Mouse (Mus musculus): ENCODE measurements at regions not wholly inside any gene's neighbourhood (a gene's known extent, or its start where the extent isn't known, plus 50 kb on each side); places are given as distances from the start of the nearest gene placed in this dataset.
A peak's percentile ranks its signal among the peaks of the same experiment; 100 is the strongest.

DNA sequence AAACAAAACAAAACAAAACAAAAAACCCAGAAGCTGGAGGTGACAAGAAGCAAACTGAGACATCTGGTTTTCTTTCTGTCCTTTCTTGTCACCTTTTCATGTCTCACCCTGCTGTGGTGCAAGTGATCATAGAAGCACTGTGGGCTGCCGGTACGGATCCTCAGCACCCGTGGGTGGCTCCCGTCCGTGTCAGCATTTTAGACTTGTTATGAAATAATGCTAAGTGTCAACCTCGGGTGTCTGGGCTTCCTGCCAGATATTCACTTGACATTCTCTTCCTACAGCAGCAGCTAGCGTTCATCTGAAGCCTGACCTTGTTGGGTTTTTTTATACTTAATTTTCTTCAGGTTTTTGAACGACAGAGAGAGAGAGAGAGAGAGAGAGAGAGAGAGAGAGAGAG is 404.7 kb downstream of the Pla2g4a start:
- Histone ChIP-seq H3K4me2 (replicated peaks) (no peak overlapping the region), H3K4me3 (replicated peaks; ENCODE audit: low read length) (no peak overlapping the region), H3K27ac (no peak overlapping the region), H3K4me1 (replicated peaks; ENCODE audit: control insufficient read depth, insufficient read depth, low read length) (no peaks in the 10 kb centered on the region), H3K36me3 (replicated peaks; ENCODE audit: control insufficient read depth, insufficient read depth) (no peaks in the 10 kb centered on the region), H3K9ac (no peak overlapping the region), H3K27me3 (ENCODE audit: control insufficient read depth, insufficient read depth, low read length) (no peaks in the 10 kb centered on the region), H3K9me3 (ENCODE audit: control insufficient read depth, low read length) (no peaks in the 10 kb centered on the region)
- WGBS = 71% methylated on average over 8 of the region's 8 CpGs
- no peak for ATAC-seq (ENCODE audit: low FRiP score)
- DNase-seq (ENCODE audit: low spot score) = no peak

DNA sequence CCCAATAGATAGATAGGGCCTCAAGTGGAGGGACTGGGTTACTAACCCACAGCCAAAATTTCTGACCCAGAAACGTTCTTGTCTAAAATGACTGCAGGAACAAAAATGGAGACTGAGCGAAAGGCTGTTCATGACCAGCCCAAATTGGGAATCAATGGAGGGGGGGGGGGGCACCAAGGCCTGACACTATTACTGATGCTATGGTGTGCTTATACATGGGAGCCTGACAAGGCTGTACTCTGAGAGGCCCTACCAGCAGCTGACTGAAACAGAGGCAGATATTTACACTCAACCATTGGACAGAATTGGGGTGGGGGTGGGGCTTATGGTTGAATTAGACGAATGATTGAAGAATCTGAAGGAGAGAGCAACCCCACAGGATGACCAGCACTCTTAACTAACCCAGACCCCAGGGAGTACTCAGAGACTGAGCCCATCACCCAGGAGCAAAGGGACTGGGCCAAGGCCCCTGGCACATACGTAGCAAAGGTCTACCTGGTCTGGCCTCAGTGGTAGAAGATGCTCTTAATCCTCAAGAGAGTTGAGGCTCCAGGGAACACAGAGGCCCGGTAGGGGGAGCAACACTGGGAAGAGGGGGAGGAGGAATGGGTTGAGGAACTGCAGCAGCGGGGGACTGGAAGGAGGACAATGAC is 405.6 kb downstream of the Pla2g4a start:
- H3K27ac ChIP-seq = no peak overlapping the region
- WGBS = 81% methylated on average over 6 of the region's 6 CpGs
- DNase-seq (ENCODE audit: low spot score) (no peak), ATAC-seq (ENCODE audit: low FRiP score) (no peak)
- H3K27me3 ChIP-seq (ENCODE audit: control insufficient read depth, insufficient read depth, low read length) = no peaks in the 10 kb centered on the region
- H3K4me1 ChIP-seq (replicated peaks; ENCODE audit: control insufficient read depth, insufficient read depth, low read length) = no peaks in the 10 kb centered on the region
- no peak overlapping the region for H3K4me3 ChIP-seq (replicated peaks; ENCODE audit: low read length)
- H3K4me2 ChIP-seq (replicated peaks) = no peak overlapping the region
- no peaks in the 10 kb centered on the region for H3K36me3 ChIP-seq (replicated peaks; ENCODE audit: control insufficient read depth, insufficient read depth)
- H3K9me3 ChIP-seq (ENCODE audit: control insufficient read depth, low read length) = no peaks in the 10 kb centered on the region
- H3K9ac ChIP-seq = no peak overlapping the region

DNA sequence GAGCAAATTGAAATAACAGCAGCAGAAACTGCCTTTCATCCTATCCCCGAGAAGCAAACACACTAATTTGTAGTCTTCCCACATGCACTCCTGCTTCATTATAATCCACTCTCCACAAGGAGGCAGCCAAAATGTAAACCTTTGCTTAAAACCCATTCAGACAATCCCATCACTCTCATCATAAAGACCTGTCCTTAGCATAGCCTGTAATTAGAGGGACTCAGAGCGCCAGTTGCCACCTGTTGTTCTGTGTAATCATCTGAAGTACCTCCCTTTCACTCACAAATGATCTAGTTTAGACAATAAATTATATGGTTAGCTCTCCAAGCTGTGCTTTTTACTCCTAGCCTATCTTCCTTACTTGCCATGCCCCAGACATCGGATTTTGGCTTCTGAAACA is 415.0 kb downstream of the Pla2g4a start:
- DNase-seq (ENCODE audit: low spot score) = no peak

DNA sequence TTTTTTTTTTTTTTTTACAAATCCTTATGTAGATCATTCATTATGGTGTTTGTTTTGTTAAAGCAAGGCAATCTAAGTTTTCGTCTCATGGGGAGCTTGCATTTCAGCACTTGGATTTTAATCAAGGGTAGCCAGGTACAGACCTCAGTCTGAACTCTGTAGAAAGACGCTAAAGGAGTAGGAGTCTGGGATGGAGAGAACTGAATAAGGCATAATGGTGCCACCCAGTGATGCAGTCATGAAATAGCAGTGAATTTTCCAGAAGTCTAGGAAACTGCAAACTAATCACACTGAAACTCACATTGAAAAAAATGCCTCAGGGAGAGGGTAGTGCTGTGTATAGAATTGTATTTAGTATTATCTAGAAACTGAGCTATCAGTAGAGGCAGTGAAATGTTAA is 419.7 kb downstream of the Pla2g4a start:
- DNase-seq (ENCODE audit: low spot score) (peak; percentile 56), ATAC-seq (ENCODE audit: low FRiP score) (no peak; the same call in 1 of the 2 replicates)
- Histone ChIP-seq H3K4me1 (replicated peaks; ENCODE audit: control insufficient read depth, insufficient read depth, low read length) (no peaks in the 10 kb centered on the region), H3K9me3 (ENCODE audit: control insufficient read depth, low read length) (no peaks in the 10 kb centered on the region), H3K4me2 (replicated peaks) (no peak overlapping the region), H3K4me3 (replicated peaks; ENCODE audit: low read length) (no peak overlapping the region), H3K27ac (no peak overlapping the region), H3K9ac (no peak overlapping the region), H3K36me3 (replicated peaks; ENCODE audit: control insufficient read depth, insufficient read depth) (no peaks in the 10 kb centered on the region), H3K27me3 (ENCODE audit: control insufficient read depth, insufficient read depth, low read length) (no peaks in the 10 kb centered on the region)
- 49% methylated on average over 2 of the region's 2 CpGs for WGBS

More for the DNA sequence above, 415.0 kb downstream of the Pla2g4a start:
- Histone ChIP-seq H3K4me3 (replicated peaks; ENCODE audit: low read length) (no peak overlapping the region), H3K4me1 (replicated peaks; ENCODE audit: control insufficient read depth, insufficient read depth, low read length) (no peaks in the 10 kb centered on the region), H3K4me2 (replicated peaks) (no peak overlapping the region), H3K9ac (no peak overlapping the region), H3K27me3 (ENCODE audit: control insufficient read depth, insufficient read depth, low read length) (no peaks in the 10 kb centered on the region), H3K36me3 (replicated peaks; ENCODE audit: control insufficient read depth, insufficient read depth) (no peaks in the 10 kb centered on the region), H3K27ac (no peak overlapping the region), H3K9me3 (ENCODE audit: control insufficient read depth, low read length) (no peaks in the 10 kb centered on the region)
- 80% methylated on average over 3 of the region's 3 CpGs for WGBS
- ATAC-seq (ENCODE audit: low FRiP score) = no peak

DNA sequence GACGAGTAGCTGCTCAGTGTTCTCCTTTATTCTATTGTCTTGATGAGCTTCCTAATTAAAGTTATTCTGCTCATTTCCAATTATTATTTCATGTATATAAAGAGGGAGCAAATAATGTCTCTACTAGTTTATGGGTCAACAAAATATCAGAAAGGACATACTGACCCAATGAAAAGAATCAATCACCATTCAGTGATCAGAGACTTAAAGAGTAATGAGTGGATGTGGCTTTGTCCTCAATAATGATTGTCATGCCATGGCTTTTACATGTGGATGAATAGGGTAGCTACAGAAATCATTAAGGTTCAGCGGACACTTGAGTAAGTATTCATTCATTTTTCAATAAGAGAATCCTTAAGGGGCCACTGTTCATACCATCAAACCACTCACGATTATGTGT is 427.4 kb downstream of the Pla2g4a start:
- Histone ChIP-seq H3K9me3 (ENCODE audit: control insufficient read depth, low read length) (no peaks in the 10 kb centered on the region), H3K9ac (no peak overlapping the region)

More for the DNA sequence above, 427.4 kb downstream of the Pla2g4a start:
- DNase-seq (ENCODE audit: low spot score) (no peak), ATAC-seq (ENCODE audit: low FRiP score) (no peak)
- no peaks in the 10 kb centered on the region for H3K4me1 ChIP-seq (replicated peaks; ENCODE audit: control insufficient read depth, insufficient read depth, low read length)
- H3K4me2 ChIP-seq (replicated peaks) = no peak overlapping the region
- H3K27me3 ChIP-seq (ENCODE audit: control insufficient read depth, insufficient read depth, low read length) = no peaks in the 10 kb centered on the region
- H3K36me3 ChIP-seq (replicated peaks; ENCODE audit: control insufficient read depth, insufficient read depth) = no peaks in the 10 kb centered on the region
- no peak overlapping the region for H3K4me3 ChIP-seq (replicated peaks; ENCODE audit: low read length)
- H3K27ac ChIP-seq = no peak overlapping the region
- WGBS = 38% methylated on average over 3 of the region's 3 CpGs
